ENCODE assay signal across 25 mouse cellular contexts in genomic region chr12:111087066-111087465, GRCm38 (mm10).
"Had no signal": no experiment of that assay in that cellular context is flagged by ENCODE, and none has a peak within 500 bp of the region (broad histone marks: within the 10 kb centered on the region; RNA-seq: fewer than 3 reads in every experiment).

No protein-coding gene starts in this region.

- H3K9me3 ChIP-seq: hindbrain, embryonic 10.5 days; hindbrain, embryonic 12.5 days; intestine, embryonic 15.5 days; limb, embryonic 10.5 days; limb, embryonic 12.5 days; liver, embryonic 13.5 days; liver, embryonic 15.5 days had no signal

- DNase-seq: gastrocnemius, adult 2 months; gastrocnemius, postnatal 10 days; gastrocnemius, postnatal 25 days; heart, adult 2 months; heart, postnatal 14 days; heart, postnatal 4 days; kidney, adult 18-20 months; kidney, adult 8-10 months; kidney, postnatal 10 days; kidney, postnatal 25 days; kidney, postnatal 4 days; layer of hippocampus, adult 9-11 months; liver; liver, embryonic 13.5 days had no signal

- H3K4me3 ChIP-seq: gastrocnemius, adult 2 months; heart, adult 2 months; heart, embryonic 12.5 days; hindbrain, embryonic 10.5 days; hindbrain, embryonic 12.5 days; intestine, embryonic 15.5 days; left cerebral cortex, adult 2 months; limb, embryonic 10.5 days; limb, embryonic 12.5 days; liver, embryonic 13.5 days; liver, embryonic 15.5 days had no signal

- H3K9ac ChIP-seq: heart, embryonic 12.5 days; hindbrain, embryonic 12.5 days; hindbrain, embryonic 14.5 days; intestine, embryonic 15.5 days; limb, embryonic 12.5 days; liver, embryonic 13.5 days; liver, embryonic 15.5 days had no signal

- H3K27ac ChIP-seq: gastrocnemius, adult 2 months; heart, adult 2 months; hindbrain, embryonic 10.5 days; hindbrain, embryonic 12.5 days; hindbrain, embryonic 14.5 days; intestine, embryonic 15.5 days; left cerebral cortex, adult 2 months; limb, embryonic 10.5 days; limb, embryonic 12.5 days; liver, embryonic 13.5 days; liver, embryonic 15.5 days had no signal

- ATAC-seq: inflammation-experienced regulatory T-cells, adult 6 months had no signal

- H3K4me1 ChIP-seq: intestine, embryonic 15.5 days; limb, embryonic 10.5 days had no signal

- H3K4me2 ChIP-seq: heart, embryonic 12.5 days; hindbrain, embryonic 12.5 days; hindbrain, embryonic 14.5 days; intestine, embryonic 15.5 days; limb, embryonic 12.5 days; liver, embryonic 11.5 days; liver, embryonic 13.5 days; liver, embryonic 15.5 days had no signal

- H3K27me3 ChIP-seq: heart, embryonic 12.5 days; hindbrain, embryonic 12.5 days; intestine, embryonic 15.5 days; limb, embryonic 12.5 days; liver, embryonic 13.5 days; liver, embryonic 15.5 days had no signal
